Mouse (Mus musculus) embryo, embryonic 11.5 days (tissue): ENCODE data around the gene Efnb3.

ENCODE experiments used
- DNase-seq: peaks from one replicate; pipeline ENCODE4 v3.0.0-alpha.2; 2012; ENCODE audit warnings: low read depth, low spot score

Efnb3 gene

GRCm38 (mm10) chr11:69513840-69514239 is 46.2 kb downstream of the Efnb3 start:
- DNase-seq = peak; percentile 54

GRCm38 (mm10) chr11:69510796-69511496 is 49.1 kb downstream of the Efnb3 start:
- peak; percentile 13 for DNase-seq
